Mouse (Mus musculus) urinary bladder, postnatal 10 days (tissue): ENCODE measurements around the gene Calhm3.

ENCODE experiments used
- DNase-seq: peaks from one replicate; pipeline ENCODE4 v3.0.0; 2022; ENCODE audit warnings: low spot score

Gene Calhm3

GRCm38 (mm10) chr19:47118634-47119033 lies 38.9 kb downstream of the Calhm3 start:
- DNase-seq, result no peak

DNA sequence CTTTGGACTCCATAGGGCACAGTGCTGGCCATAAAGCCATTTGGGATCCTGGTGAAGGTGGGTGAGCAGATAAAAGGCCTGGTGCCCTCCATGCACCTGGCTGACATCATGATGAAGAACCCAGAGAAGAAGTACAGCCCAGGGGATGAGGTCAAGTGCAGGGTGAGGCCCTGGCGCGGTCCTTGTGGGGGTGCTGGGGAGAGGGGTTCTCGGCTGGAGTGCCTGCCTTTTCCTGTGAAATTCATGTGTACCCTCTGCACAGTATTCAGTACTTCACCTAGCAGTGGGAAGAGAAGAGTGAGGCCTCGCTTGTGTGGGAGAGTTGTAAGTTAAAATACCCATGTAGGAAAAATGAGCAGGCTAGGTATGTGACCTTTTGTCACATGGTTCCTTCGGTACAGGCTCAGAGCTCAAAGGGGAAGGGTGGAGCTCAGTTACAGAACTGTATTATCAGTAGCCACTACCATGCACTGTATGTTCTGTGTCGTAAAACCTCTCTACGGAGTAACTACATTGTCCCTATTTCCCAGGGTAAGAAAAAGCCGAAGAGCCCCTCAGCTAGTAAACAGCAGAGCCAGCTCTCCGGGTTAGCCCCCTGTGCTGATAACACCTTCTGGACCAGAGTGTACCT lies 52.8 kb downstream of the Calhm3 start:
- no peak for DNase-seq
